Mouse (Mus musculus) neural tube, embryonic 12.5 days (tissue): ENCODE measurements around the gene Acbd6. TPM values are rescaled to one million over a fixed set of nuclear protein-coding genes. Genes with fewer than 3 reads are reported as not detected.

Experiments used
- ATAC-seq: fragments of 200-750 bp; cut with Nextera tagmentation; 2 replicates; pipeline ENCODE4 v1.8.0; 2017; ENCODE audit warnings: low read depth, mild to moderate bottlenecking, moderate TSS enrichment, moderate library complexity; ENCODE audit not compliant: low FRiP score
- H3K27ac ChIP-seq: fragments of 300-500 bp; sonication (generic); 2 replicates; pipeline ENCODE4 v1.5.1; 2016
- H3K27me3 ChIP-seq: fragments of 300-500 bp; sonication (generic); replicated peaks from 2 replicates; pipeline ENCODE4 v1.6.1; 2016; ENCODE audit warnings: mild to moderate bottlenecking
- H3K36me3 ChIP-seq: fragments of 300-500 bp; sonication (generic); 2 replicates; pipeline ENCODE4 v1.6.1; 2016; ENCODE audit warnings: mild to moderate bottlenecking
- H3K4me1 ChIP-seq: fragments of 300-500 bp; sonication (generic); 2 replicates; pipeline ENCODE4 v1.6.1; 2016
- H3K4me2 ChIP-seq: fragments of 300-500 bp; sonication (generic); replicated peaks from 2 replicates; pipeline ENCODE4 v1.6.1; 2016; ENCODE audit warnings: mild to moderate bottlenecking
- H3K4me3 ChIP-seq: fragments of 300-500 bp; sonication (generic); 2 replicates; pipeline ENCODE4 v1.5.1; 2016
- H3K9ac ChIP-seq: fragments of 300-500 bp; sonication (generic); 2 replicates; pipeline ENCODE4 v1.6.1; 2016; ENCODE audit warnings: mild to moderate bottlenecking
- H3K9me3 ChIP-seq: fragments of 300-500 bp; sonication (generic); 2 replicates; pipeline ENCODE4 v1.6.1; 2016; ENCODE audit warnings: mild to moderate bottlenecking
- WGBS: fragments of 180-500 bp; shearing (Covaris S2); methylation state at CpG from one replicate; pipeline ENCODE4 v1.1.7; 2016; 5-methylcytosine and 5-hydroxymethylcytosine counted together
- polyA plus RNA-seq: library from polyadenylated mRNA; unstranded; fragments of >200 nt; fragmentation: Nextera tagmentation; extraction: Ambion mirVana; gene quantifications from 2 replicates; pipeline ENCODE4 v1.2.1, GENCODE M21; 2016

Gene Acbd6
- polyA plus RNA-seq, 1 experiment from 2014 or later = 97.7 TPM

DNA sequence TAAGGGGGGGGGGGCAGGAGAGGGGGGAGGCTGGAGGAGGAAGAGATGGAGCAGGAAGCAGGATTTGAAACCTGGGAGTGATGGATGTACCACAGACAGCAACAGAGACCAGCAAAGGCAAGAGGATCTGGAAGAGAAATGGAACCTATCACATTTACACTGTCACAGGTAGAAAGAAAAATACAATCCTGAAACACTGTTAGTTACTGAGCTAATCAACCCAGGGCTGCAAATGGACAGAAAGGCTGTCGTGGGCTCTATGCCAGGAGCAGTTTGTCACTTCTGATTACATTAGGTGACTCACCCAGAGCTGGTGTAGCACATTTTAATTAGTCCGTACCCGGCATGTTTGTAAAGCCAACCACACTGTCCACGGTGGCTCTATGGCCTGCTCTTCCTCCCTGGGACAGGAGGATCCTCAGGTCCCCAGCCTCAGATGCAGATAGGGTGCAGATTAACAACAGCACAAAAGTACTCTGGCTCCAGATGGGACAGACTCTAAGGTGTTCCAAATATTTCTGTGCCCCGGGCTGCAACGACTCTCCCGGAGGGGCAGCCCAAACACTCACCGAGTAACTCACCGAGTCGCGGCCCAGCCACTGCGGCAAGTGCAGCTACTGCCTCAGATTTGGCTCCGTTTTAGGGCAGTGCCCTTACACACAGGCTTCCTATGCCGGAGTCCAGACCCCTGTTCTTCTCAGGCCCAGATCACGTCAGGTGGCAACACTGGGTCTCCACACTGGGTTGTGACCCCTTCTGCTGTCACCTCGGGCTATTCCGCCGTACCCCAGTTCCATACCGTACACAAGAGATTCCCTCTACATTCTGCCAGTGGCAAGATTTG is 28.6 kb upstream of the Acbd6 start:
- 75% methylated on average over 19 of the region's 19 CpGs for WGBS
- Histone ChIP-seq H3K4me3 (no peak overlapping the region), H3K4me1 (peaks cover 38% of the 10 kb centered on the region), H3K9me3 (no peaks in the 10 kb centered on the region), H3K4me2 (peak overlapping the region; percentile 27; the same call in 1 of the 2 replicates), H3K27me3 (no peaks in the 10 kb centered on the region; the same call in 1 of the 2 replicates), H3K27ac (no peak overlapping the region), H3K36me3 (no peaks in the 10 kb centered on the region), H3K9ac (no peak overlapping the region)
- ATAC-seq = no peak

DNA sequence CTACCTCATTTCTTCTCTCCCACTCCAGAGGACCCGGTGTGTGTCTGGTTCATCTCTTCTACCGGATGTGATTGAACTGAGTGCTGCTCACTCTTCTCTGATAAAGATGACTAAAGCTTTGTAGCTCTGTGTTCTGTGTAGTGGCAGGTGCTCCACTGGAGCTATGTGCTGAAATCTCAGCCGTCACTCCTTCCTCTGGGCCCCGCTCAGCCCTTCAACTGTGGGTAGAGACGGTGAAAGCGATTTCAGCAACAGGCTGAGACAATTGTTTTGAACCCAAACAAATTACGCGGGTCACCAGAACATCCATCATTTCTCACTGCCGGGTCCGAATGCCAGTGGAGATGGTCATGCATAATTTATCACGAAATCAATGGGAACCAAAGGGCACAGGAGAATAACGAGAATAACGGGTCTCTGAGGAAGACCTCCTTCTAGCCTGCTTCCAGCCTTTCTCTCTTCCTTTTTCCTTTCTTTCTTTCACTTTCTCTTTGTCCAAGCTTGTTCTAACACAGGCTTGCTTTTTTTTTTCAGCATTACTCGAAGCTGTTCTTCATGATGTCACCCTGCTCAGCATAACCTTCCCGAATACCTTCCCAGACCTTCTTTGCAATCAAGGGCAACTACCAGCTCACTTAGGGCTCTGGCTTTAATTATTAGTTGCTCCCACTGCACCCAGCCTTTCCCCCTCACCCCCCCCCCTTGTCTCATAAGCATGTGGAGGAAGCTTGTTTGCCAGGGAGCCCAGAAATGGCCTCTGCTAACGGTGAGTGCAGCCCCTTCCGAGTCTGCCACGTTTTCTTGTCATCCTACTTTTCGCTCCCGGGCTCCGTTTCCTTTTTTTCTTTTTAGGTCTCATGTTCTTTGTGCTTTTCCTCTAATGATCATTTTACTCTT is 27.1 kb upstream of the Acbd6 start:
- H3K27ac ChIP-seq = no peak overlapping the region
- 0 out of 2 replicates have a peak, but pooled peaks have one; percentile 28 for ATAC-seq
- H3K4me2 ChIP-seq = peak overlapping the region; percentile 41
- WGBS = 33% methylated on average over 21 of the region's 21 CpGs
- no peaks in the 10 kb centered on the region for H3K9me3 ChIP-seq
- no peaks in the 10 kb centered on the region for H3K36me3 ChIP-seq
- peaks cover 38% of the 10 kb centered on the region for H3K4me1 ChIP-seq
- H3K27me3 ChIP-seq = no peaks in the 10 kb centered on the region; the same call in 1 of the 2 replicates
- H3K4me3 ChIP-seq = no peak overlapping the region
- no peak overlapping the region for H3K9ac ChIP-seq

GRCm38 (mm10) chr1:155532396-155532795 is 25.5 kb upstream of the Acbd6 start:
- peaks cover 37% of the 10 kb centered on the region for H3K4me1 ChIP-seq
- H3K4me3 ChIP-seq = no peak overlapping the region
- H3K4me2 ChIP-seq = no peak overlapping the region
- H3K27me3 ChIP-seq = no peaks in the 10 kb centered on the region; the same call in 1 of the 2 replicates
- no peak for ATAC-seq
- WGBS = 97% methylated on average over 5 of the region's 5 CpGs
- no peak overlapping the region for H3K27ac ChIP-seq
- H3K9me3 ChIP-seq = no peaks in the 10 kb centered on the region
- H3K9ac ChIP-seq = no peak overlapping the region
- H3K36me3 ChIP-seq = no peaks in the 10 kb centered on the region

DNA sequence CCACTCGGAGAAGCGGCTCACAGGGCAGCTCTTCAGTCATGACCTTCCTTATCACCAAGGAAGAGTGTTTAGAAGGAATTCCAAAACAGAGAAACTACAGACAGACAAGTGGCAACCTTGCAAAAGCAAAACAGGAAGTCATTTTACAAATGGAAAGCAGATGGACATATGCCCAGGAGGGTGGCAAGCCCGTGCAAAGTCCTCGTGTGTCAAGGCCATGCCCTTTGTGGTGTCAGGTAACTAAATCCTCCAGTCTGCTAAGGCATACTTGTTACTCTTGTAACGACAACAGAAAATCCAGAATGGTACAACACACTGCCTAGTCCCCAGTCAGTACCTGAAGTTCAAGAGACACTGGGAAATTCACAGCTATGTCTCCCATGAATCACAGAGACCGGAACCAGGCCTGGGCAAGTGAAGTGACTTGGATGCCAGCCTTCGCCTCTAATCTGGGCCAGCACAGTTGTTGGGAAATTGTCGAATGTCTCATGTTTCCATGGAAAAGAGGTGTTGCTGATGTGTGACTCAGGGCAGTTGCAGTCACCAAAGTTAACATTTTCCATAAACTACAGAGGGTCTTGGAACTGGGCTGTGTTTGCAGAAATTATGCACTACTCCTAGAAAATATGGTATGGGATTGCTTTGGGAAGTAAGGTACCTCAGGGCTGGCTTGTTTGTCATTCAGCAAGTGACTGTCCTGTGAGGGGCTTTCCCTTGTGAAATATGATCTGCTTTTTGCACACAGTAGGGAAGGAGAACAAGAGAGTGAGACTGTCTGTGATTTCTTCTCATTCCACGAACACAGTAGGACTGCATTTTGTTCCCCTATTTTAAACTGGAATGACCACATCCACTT is 24.9 kb upstream of the Acbd6 start:
- H3K4me2 ChIP-seq = no peak overlapping the region
- peaks cover 31% of the 10 kb centered on the region for H3K4me1 ChIP-seq
- no peaks in the 10 kb centered on the region; the same call in 1 of the 2 replicates for H3K27me3 ChIP-seq
- no peak overlapping the region for H3K27ac ChIP-seq
- 78% methylated on average over 9 of the region's 9 CpGs for WGBS
- H3K9ac ChIP-seq = no peak overlapping the region
- ATAC-seq = no peak
- no peaks in the 10 kb centered on the region for H3K36me3 ChIP-seq
- no peak overlapping the region for H3K4me3 ChIP-seq
- H3K9me3 ChIP-seq = no peaks in the 10 kb centered on the region

DNA sequence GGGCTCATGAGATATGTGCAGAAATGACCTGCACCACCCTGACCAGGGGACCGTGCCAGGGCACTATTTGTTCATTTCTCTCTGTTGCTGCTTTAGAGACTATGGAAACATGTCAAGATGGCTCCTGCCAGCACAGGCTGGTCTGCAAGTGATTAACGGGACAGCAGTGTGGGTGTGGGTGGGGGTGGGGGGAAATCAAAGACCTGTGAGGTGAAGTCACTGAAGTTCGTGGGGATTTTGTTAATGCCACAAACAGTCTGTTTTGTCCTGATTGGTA is 24.3 kb upstream of the Acbd6 start:
- no peak for ATAC-seq
- no peak overlapping the region for H3K4me2 ChIP-seq
- H3K9me3 ChIP-seq = no peaks in the 10 kb centered on the region
- peaks cover 26% of the 10 kb centered on the region for H3K4me1 ChIP-seq
- H3K9ac ChIP-seq = no peak overlapping the region
- no peak overlapping the region for H3K27ac ChIP-seq
- H3K36me3 ChIP-seq = no peaks in the 10 kb centered on the region
- no peak overlapping the region for H3K4me3 ChIP-seq
- 84% methylated on average over 3 of the region's 3 CpGs for WGBS
- no peaks in the 10 kb centered on the region; the same call in 1 of the 2 replicates for H3K27me3 ChIP-seq

DNA sequence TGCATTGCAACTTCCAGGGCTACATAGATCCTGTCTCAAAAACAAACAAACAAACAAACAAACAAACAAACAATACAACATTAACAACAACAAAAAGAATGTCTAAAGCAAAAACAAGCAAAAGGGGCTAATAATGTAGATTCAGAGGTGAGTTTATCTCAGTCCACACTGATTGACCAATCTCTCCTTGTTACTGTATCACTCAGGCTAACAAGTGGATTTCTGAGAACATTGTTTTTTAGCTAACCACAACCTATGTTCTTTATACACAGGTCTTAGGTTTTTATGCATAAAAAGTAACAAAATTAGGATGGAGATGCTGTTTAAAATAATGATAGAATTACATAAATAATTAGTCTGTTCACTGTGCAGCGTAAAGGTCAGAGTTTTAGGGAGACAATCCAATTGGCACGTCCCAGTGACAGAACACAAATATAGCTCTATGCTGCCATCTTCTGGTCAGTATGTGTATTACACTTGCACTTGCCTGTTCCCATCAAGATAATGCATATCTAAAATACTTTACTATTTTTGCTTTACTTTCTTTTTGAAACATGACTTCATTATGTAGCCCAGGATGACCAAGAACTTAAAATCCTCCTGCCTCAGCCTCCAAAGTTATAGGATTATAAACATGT is 20.8 kb upstream of the Acbd6 start:
- 4% methylated on average over 2 of the region's 2 CpGs for WGBS
- no peaks in the 10 kb centered on the region; the same call in 1 of the 2 replicates for H3K27me3 ChIP-seq
- no peak overlapping the region for H3K4me2 ChIP-seq
- H3K9ac ChIP-seq = no peak overlapping the region
- H3K9me3 ChIP-seq = no peaks in the 10 kb centered on the region
- H3K4me1 ChIP-seq = no peaks in the 10 kb centered on the region
- H3K27ac ChIP-seq = no peak overlapping the region
- ATAC-seq = peak; percentile 37; the same call in 1 of the 2 replicates
- H3K36me3 ChIP-seq = no peaks in the 10 kb centered on the region
- no peak overlapping the region for H3K4me3 ChIP-seq

GRCm38 (mm10) chr1:155538006-155538405 is 19.9 kb upstream of the Acbd6 start:
- no peaks in the 10 kb centered on the region for H3K4me1 ChIP-seq
- H3K27ac ChIP-seq = no peak overlapping the region
- no peaks in the 10 kb centered on the region for H3K27me3 ChIP-seq
- no peak overlapping the region for H3K9ac ChIP-seq
- WGBS = 73% methylated on average over 7 of the region's 7 CpGs
- no peak for ATAC-seq
- H3K36me3 ChIP-seq = no peaks in the 10 kb centered on the region
- H3K9me3 ChIP-seq = no peaks in the 10 kb centered on the region
- no peak overlapping the region for H3K4me2 ChIP-seq
- no peak overlapping the region for H3K4me3 ChIP-seq

GRCm38 (mm10) chr1:155557642-155558011 is 293 bp upstream of the Acbd6 start:
- Histone ChIP-seq H3K4me2 (peak overlapping the region; percentile 88), H3K9me3 (0 out of 2 replicates have a peak, but pooled peaks cover 5% of the 10 kb centered on the region), H3K4me3 (peak overlapping the region; percentile 93), H3K27me3 (no peaks in the 10 kb centered on the region), H3K27ac (no peak overlapping the region), H3K9ac (peak overlapping the region; percentile 90), H3K36me3 (no peaks in the 10 kb centered on the region), H3K4me1 (peaks cover 8% of the 10 kb centered on the region)
- 57% methylated on average over 9 of the region's 9 CpGs for WGBS
- ATAC-seq = peak; percentile 54

GRCm38 (mm10) chr1:155560021-155560420 is 2.1 kb downstream of the Acbd6 start:
- Histone ChIP-seq H3K9me3 (no peaks in the 10 kb centered on the region), H3K4me3 (no peak overlapping the region), H3K4me2 (peak overlapping the region; percentile 30; the same call in 1 of the 2 replicates), H3K4me1 (peaks cover 8% of the 10 kb centered on the region), H3K36me3 (no peaks in the 10 kb centered on the region), H3K27me3 (no peaks in the 10 kb centered on the region), H3K9ac (no peak overlapping the region), H3K27ac (no peak overlapping the region)
- WGBS = 90% methylated on average over 4 of the region's 4 CpGs
- no peak for ATAC-seq

DNA sequence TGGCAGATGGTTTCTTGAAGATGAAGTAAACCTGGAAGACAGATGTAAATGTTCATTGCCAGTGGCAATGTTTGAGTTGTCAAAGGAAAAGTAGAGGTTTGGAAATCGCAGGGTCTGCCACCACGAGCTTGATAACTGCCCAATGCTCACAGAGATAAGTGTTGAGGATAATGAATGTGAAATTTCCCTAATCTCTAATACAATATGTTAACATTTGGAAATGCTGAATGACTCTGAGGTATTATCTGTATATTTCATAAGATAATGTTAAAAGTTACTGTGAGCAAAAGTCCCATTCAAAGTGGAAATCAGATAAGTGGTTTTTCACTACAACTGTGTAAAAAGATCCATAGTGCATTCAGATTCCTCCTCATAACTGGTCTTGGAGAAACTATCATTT is 2.8 kb downstream of the Acbd6 start:
- Histone ChIP-seq H3K4me3 (no peak overlapping the region), H3K27me3 (no peaks in the 10 kb centered on the region), H3K27ac (no peak overlapping the region), H3K9ac (no peak overlapping the region), H3K36me3 (peaks cover 3% of the 10 kb centered on the region; the same call in 1 of the 2 replicates), H3K9me3 (no peaks in the 10 kb centered on the region), H3K4me1 (peaks cover 8% of the 10 kb centered on the region), H3K4me2 (no peak overlapping the region)
- ATAC-seq = no peak
- WGBS = 93% methylated on average over 2 of the region's 2 CpGs

DNA sequence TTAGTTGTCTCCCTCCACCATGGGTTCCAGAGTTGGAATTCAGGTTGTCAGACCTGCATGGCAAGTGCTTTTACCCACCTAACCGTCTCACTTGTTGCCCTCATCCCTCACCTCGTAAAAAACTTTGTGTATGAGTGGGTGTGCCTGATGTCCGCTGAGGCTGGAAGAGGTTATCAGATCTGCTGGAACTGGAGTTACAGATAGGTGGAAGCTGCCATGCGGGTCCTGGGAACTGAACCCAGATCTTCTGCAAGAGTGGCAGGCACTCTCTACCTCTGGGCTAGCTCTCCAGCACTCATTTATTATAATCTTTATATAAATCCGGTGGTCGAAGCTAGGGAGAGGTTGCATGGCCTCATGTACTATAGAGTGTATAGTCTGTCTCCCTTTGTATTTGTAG is 4.3 kb downstream of the Acbd6 start:
- peaks cover 6% of the 10 kb centered on the region; the same call in 1 of the 2 replicates for H3K36me3 ChIP-seq
- no peaks in the 10 kb centered on the region for H3K27me3 ChIP-seq
- peaks cover 8% of the 10 kb centered on the region for H3K4me1 ChIP-seq
- H3K4me3 ChIP-seq = no peak overlapping the region
- H3K9ac ChIP-seq = no peak overlapping the region
- no peaks in the 10 kb centered on the region for H3K9me3 ChIP-seq
- WGBS = 81% methylated on average over 6 of the region's 6 CpGs
- no peak overlapping the region for H3K27ac ChIP-seq
- no peak overlapping the region for H3K4me2 ChIP-seq
- ATAC-seq = no peak
